Mouse (Mus musculus) lung, postnatal 14 days (tissue): ENCODE measurements around the gene Actl10.
A peak's percentile ranks its signal among the peaks of the same experiment; 100 is the strongest.

Experiments used
- DNase-seq: peaks from one replicate; pipeline ENCODE4 v3.0.0; 2021

Actl10 gene

GRCm38 (mm10) chr2:154551927-154552326 is 351 bp downstream of the Actl10 start:
- no peak for DNase-seq

GRCm38 (mm10) chr2:154552424-154552907 is 890 bp downstream of the Actl10 start:
- peak; percentile 77 for DNase-seq

GRCm38 (mm10) chr2:154555235-154555634 is 3.7 kb downstream of the Actl10 start:
- no peak for DNase-seq

GRCm38 (mm10) chr2:154557184-154557832 is 5.7 kb downstream of the Actl10 start:
- no peak for DNase-seq

- DNase-seq, result no peak
Observed at GRCm38 (mm10) chr2:154558264-154559039, 6.9 kb downstream of the Actl10 start, which contains the start of gene Necab3. Gene Necab3 (minus strand): TSS chr2:154558890.

- no peak for DNase-seq
Observed at GRCm38 (mm10) chr2:154563612-154564170, 12.1 kb downstream of the Actl10 start.

- no peak for DNase-seq
Observed at GRCm38 (mm10) chr2:154565562-154565961, 14.0 kb downstream of the Actl10 start.

GRCm38 (mm10) chr2:154566641-154567040 is 15.1 kb downstream of the Actl10 start:
- DNase-seq, result no peak

- DNase-seq, result peak; percentile 44
Observed at GRCm38 (mm10) chr2:154567766-154568165, 16.2 kb downstream of the Actl10 start.

GRCm38 (mm10) chr2:154568329-154569070 is 16.9 kb downstream of the Actl10 start:
- DNase-seq, result peak; percentile 32

GRCm38 (mm10) chr2:154569071-154569748 is 17.6 kb downstream of the Actl10 start:
- DNase-seq, result peak; percentile 55

- DNase-seq, result peak; percentile 95
Observed at GRCm38 (mm10) chr2:154569836-154570286, 18.3 kb downstream of the Actl10 start, which contains the start of gene E2f1. Gene E2f1 (minus strand): TSS chr2:154569892.

- DNase-seq, result no peak
Observed at GRCm38 (mm10) chr2:154570666-154571065, 19.1 kb downstream of the Actl10 start.

GRCm38 (mm10) chr2:154571266-154571665 is 19.7 kb downstream of the Actl10 start:
- no peak for DNase-seq

- DNase-seq, result no peak
Observed at GRCm38 (mm10) chr2:154571976-154572375, 20.4 kb downstream of the Actl10 start.

GRCm38 (mm10) chr2:154572996-154573395 is 21.4 kb downstream of the Actl10 start:
- DNase-seq, result no peak

GRCm38 (mm10) chr2:154574271-154574670 is 22.7 kb downstream of the Actl10 start:
- no peak for DNase-seq

GRCm38 (mm10) chr2:154576876-154577743 is 25.5 kb downstream of the Actl10 start:
- DNase-seq, result no peak

- DNase-seq, result no peak
Observed at GRCm38 (mm10) chr2:154577744-154578067, 26.1 kb downstream of the Actl10 start.

- peak; percentile 38 for DNase-seq
Observed at GRCm38 (mm10) chr2:154580586-154580985, 29.0 kb downstream of the Actl10 start.

GRCm38 (mm10) chr2:154581421-154581820 is 29.8 kb downstream of the Actl10 start:
- DNase-seq, result no peak
